Mouse (Mus musculus): ENCODE data around the gene Gnao1.

The Gnao1 gene

GRCm38 (mm10) chr8:93843858-93844502 lies 34.2 kb downstream of the Gnao1 start:
- no peak for DNase-seq (ENCODE audit: low spot score in 2 of 2)

GRCm38 (mm10) chr8:93845186-93845585 lies 35.4 kb downstream of the Gnao1 start:
- no peak for DNase-seq (ENCODE audit: low spot score in 2 of 2)

DNA sequence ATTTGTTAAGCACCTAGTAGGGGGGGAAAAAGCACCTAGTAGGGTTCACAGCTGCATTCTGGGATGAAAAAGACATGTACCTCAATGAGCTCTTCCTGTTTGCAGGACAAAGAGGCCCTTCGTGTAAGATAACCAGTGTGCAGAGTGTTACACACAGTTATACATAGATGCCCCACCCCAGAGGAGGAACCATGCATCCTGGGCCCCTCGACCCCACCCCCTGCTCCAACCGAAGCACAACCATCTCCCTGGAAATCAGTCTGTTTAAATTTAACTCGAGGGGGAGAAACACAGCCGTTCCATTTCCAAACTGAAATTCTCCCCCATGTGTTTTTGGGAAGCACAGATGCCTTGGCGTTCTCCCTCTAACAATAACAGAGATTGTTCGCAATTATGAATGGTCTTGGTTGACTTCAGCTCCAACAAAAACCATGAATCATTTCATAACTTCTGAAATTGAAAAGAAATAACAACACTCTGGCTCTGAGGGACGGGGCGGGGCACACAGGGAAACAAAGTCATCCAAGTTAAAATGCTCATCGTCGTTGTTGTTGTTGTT lies 42.4 kb downstream of the Gnao1 start:
- no peak for DNase-seq (ENCODE audit: low spot score in 2 of 2)

DNA sequence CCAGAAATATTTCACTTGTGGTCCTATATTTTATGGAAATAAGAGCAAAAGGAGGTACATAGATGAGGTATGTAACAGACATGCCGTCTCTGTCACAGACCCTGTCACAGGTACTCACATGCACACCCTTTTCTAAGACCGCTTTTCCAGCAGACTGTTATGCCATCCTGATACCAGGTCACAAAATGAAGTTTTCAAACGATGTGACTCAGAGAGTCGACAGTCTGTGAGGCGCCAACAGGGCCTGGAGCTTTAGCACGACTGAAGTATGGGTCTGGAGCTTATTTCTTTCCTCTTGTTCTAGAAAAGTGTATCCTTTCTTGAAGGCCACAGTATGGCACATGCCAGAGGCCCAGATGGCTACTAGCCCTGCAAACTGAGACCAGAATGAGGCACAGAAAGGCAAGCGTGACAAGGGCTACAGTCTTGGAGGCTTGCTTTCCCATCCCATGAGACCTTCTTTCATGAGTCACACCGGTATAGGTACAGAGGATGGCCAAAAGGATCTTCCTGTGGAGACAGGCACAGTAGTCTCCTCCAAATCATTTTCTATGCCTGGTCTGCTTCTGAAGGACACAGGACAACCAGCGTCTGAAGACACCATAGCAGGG lies 43.2 kb downstream of the Gnao1 start:
- DNase-seq (ENCODE audit: low spot score in 2 of 2): no peak

DNA sequence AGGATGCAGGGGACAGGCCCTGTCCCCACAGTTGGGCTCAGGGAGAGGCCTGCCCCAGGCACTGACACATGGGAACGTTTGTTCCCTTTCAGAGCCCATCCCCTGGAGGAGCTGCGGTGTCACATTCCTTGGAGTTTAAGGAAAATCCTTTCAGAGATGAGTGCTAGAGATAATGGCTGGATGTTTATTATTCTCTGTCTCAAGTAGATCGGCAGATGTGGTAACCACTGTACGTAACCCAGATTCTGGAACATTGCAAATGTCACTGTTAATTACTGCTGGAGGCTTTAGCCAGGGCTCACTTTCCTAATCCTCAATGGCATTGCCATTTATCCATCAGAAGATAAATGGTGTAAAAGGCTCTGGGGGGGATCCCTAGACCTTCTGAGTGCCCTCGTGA lies 44.9 kb downstream of the Gnao1 start:
- DNase-seq (ENCODE audit: low spot score in 2 of 2): no peak

- no peak for DNase-seq (ENCODE audit: low spot score in 2 of 2)
Observed at GRCm38 (mm10) chr8:93855272-93855671, 45.5 kb downstream of the Gnao1 start.

- DNase-seq (ENCODE audit: low spot score in 2 of 2): no peak
Observed at GRCm38 (mm10) chr8:93857144-93857543, 47.4 kb downstream of the Gnao1 start.

GRCm38 (mm10) chr8:93858286-93858685 lies 48.5 kb downstream of the Gnao1 start:
- DNase-seq (ENCODE audit: low spot score in 2 of 2): no peak

GRCm38 (mm10) chr8:93860020-93860419 lies 50.3 kb downstream of the Gnao1 start:
- no peak for DNase-seq (ENCODE audit: low spot score in 2 of 2)

GRCm38 (mm10) chr8:93864064-93864463 lies 54.3 kb downstream of the Gnao1 start:
- no peak for DNase-seq (ENCODE audit: low spot score in 2 of 2)

DNA sequence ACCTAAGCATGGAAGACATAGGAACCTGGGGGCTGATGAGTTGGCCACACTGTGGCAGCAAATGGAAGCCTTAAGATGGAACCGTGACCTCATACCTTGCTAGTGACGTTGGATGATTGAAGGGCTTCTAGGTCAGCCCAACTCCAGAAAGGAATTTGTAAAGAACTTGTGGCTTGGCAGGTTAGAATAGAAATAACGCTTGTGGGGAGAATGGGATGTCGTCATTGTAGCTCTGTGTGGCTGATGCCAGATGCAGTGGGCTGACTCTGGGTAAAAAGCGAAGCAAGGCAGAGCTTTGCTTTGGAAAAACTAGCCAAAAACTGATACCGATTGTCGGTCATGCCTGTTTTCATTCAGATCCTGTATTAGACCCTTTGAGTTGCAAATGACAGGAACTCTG lies 56.5 kb downstream of the Gnao1 start:
- DNase-seq (ENCODE audit: low spot score in 2 of 2): no peak

DNA sequence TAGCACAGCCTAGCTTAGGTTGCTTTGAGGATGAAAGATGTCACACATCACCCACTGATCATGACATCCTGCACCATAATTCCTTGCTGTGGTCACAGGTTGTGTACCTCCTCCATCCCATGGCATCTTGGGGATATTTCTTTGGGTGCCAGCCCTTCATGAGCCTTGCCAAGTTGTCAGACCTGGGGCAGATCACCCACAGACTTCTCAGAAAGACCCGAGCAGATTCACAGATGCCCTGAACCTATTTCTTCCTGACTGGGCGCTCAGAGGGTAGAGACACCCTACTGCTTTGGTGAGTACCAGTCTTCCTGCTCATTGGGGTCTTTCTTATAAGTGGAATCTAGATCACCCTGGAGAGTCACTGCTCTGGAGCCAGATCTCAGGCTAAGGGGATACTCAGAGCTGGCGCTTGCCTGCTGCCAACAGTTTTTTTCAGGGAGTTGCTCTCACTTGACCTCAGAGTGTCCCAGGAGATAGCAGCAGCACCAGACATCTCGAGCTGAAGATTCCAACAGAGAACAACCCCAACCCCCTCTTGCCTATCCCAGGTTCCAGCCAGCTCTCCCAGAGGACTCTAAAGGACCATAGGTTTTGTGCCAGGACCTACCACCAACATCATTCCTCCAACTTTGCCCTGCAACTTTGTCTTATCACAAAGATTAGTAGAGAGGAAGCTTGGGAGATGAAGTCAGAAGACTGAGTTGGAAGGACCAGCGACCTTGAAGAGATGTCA lies 58.9 kb downstream of the Gnao1 start:
- DNase-seq (ENCODE audit: low spot score in 2 of 2): no peak

GRCm38 (mm10) chr8:93871275-93871674 lies 61.5 kb downstream of the Gnao1 start:
- DNase-seq (ENCODE audit: low spot score in 2 of 2): no peak

- DNase-seq (ENCODE audit: low spot score in 2 of 2): no peak
Observed at GRCm38 (mm10) chr8:93878396-93878795, 68.6 kb downstream of the Gnao1 start.

GRCm38 (mm10) chr8:93879966-93880365 lies 70.2 kb downstream of the Gnao1 start:
- DNase-seq (ENCODE audit: low spot score in 2 of 2): no peak

DNA sequence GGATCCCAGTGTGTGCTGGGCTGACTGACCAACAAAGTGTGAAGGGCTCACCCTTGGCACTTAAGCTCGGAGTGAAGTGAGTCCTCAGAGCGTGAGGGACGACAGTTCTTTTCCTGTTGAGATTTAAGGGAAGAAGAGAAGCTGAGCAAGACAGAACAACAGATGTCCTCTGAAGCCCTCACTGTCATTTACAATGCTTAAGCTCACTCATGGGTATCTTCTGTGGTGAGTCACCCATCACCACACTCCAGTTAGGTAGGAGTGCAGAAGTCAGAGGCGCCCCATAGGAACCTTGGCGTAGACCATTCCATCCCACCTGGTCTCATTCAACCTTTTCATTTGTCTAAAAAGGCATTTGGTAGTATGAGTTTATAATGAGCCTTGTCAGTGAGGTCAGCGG lies 71.6 kb downstream of the Gnao1 start:
- DNase-seq (ENCODE audit: low spot score in 2 of 2): no peak

- DNase-seq (ENCODE audit: low spot score in 2 of 2): no peak
Observed at GRCm38 (mm10) chr8:93883241-93883640, 73.5 kb downstream of the Gnao1 start.

DNA sequence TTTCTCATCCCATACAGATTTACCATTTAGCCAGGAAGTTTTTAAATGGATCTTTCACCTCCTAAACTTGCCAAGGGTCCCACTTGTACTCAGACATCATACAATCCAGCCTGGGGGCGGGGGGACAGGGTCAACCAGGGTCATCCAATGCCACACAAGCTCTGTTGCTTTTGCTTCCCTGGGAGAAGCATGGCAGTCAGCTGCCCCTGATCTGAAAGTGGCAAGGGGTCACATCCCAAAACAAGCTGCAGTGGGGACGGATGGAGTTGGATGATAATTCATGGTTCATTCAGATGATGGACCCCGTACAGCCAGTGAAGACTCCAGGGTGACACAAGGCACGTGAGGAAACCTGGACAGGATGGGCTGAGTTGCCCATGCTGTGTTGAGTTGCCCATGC lies 74.0 kb downstream of the Gnao1 start:
- DNase-seq (ENCODE audit: low spot score in 2 of 2): no peak

- DNase-seq (ENCODE audit: low spot score in 2 of 2): peak in 1 of 2 experiments; percentile 54
Observed at GRCm38 (mm10) chr8:93884316-93884715, 74.5 kb downstream of the Gnao1 start.

GRCm38 (mm10) chr8:93886181-93886580 lies 76.4 kb downstream of the Gnao1 start:
- DNase-seq (ENCODE audit: low spot score in 2 of 2): no peak

GRCm38 (mm10) chr8:93888150-93888676 lies 78.4 kb downstream of the Gnao1 start:
- DNase-seq (ENCODE audit: low spot score in 2 of 2): no peak

GRCm38 (mm10) chr8:93888702-93889480 lies 79.1 kb downstream of the Gnao1 start:
- no peak for DNase-seq (ENCODE audit: low spot score in 2 of 2)
